In genomic region chr14:120849159-120849558, GRCm38 (mm10) we compare ENCODE assay signal across 19 mouse cellular contexts.
DNase-seq lines count a peak whose midpoint lies in the region; ATAC-seq and TF ChIP-seq lines count a peak whose summit lies in the region.
"Had no signal": no experiment of that assay in that cellular context is flagged by ENCODE, and none has a peak within 500 bp of the region (broad histone marks: within the 10 kb centered on the region; RNA-seq: fewer than 3 reads in every experiment).

No protein-coding gene starts in this region.

- no peak for ATAC-seq in heart, embryonic 14.5 days (ENCODE audit: insufficient number of reproducible peaks, insufficient read depth, low FRiP score, low read depth)
- no peak for ATAC-seq in heart, embryonic 12.5 days (ENCODE audit: insufficient number of reproducible peaks, low FRiP score)

- intact Hi-C loops in left cerebral cortex, adult 2 months (cut with DNase I): loop anchor here (5.0 kb wide), 2 partner anchors 43 to 63 kb away; partner anchors contain the start of gene Ipo5
- intact Hi-C loops in left cerebral cortex, postnatal 36 days (cut with DNase I): no loop called here

- H3K27me3 ChIP-seq in heart, embryonic 14.5 days (ENCODE audit: control insufficient read depth, insufficient read depth, low read length): no peaks in the 10 kb centered on the region
- no peaks in the 10 kb centered on the region for H3K27me3 ChIP-seq in heart, embryonic 12.5 days (replicated peaks)
- no peaks in the 10 kb centered on the region for H3K27me3 ChIP-seq in limb, embryonic 10.5 days (ENCODE audit: low read depth, poor library complexity, severe bottlenecking)
- H3K27me3 ChIP-seq: embryonic facial prominence, embryonic 13.5 days had no signal

- 0 out of 2 replicates have a peak overlapping the region, but pooled peaks have one; percentile 8 for H3K9ac ChIP-seq in heart, embryonic 14.5 days (ENCODE audit: low read length)
- no peak overlapping the region for H3K9ac ChIP-seq in heart, embryonic 12.5 days
- H3K9ac ChIP-seq: embryonic facial prominence, embryonic 13.5 days had no signal

- 84% methylated on average over 10 of the region's 10 CpGs for WGBS in heart, embryonic 14.5 days
- WGBS in heart, embryonic 12.5 days: 73% methylated on average over 10 of the region's 10 CpGs
- 83% methylated on average over 10 of the region's 10 CpGs for WGBS in limb, embryonic 10.5 days

- H3K9me3 ChIP-seq in heart, embryonic 14.5 days (ENCODE audit: control insufficient read depth, low read length): no peaks in the 10 kb centered on the region
- no peaks in the 10 kb centered on the region for H3K9me3 ChIP-seq in heart, embryonic 12.5 days (replicated peaks)
- H3K9me3 ChIP-seq in limb, embryonic 10.5 days (replicated peaks): no peaks in the 10 kb centered on the region
- H3K9me3 ChIP-seq: embryonic facial prominence, embryonic 13.5 days had no signal

- no peak for TF ChIP-seq CTCF in left cerebral cortex, adult 2 months (IDR thresholded peaks at IDR 0.05)

- peaks cover 17 to 18% of the 10 kb centered on the region in 2 experiments for H3K4me1 ChIP-seq in heart, embryonic 14.5 days (ENCODE audit: control insufficient read depth in 2 of 2, insufficient read depth in 2 of 2, low read length in 2 of 2)
- peaks cover 33% of the 10 kb centered on the region for H3K4me1 ChIP-seq in heart, embryonic 12.5 days (replicated peaks)
- peaks cover 15% of the 10 kb centered on the region for H3K4me1 ChIP-seq in limb, embryonic 10.5 days
- H3K4me1 ChIP-seq: embryonic facial prominence, embryonic 13.5 days had no signal

- no peak overlapping the region for H3K27ac ChIP-seq in heart, embryonic 14.5 days (replicated peaks in 1 of 2; ENCODE audit: control insufficient read depth in 1 of 2, insufficient read depth in 1 of 2, low read depth in 2 of 2, low read length in 2 of 2)
- no peak overlapping the region for H3K27ac ChIP-seq in heart, embryonic 12.5 days (ENCODE audit: poor library complexity, severe bottlenecking)
- peak overlapping the region; percentile 48 for H3K27ac ChIP-seq in left cerebral cortex, adult 2 months
- H3K27ac ChIP-seq in limb, embryonic 10.5 days: peak overlapping the region; percentile 64; the same call in 1 of the 2 replicates
- H3K27ac ChIP-seq: embryonic facial prominence, embryonic 13.5 days had no signal

- H3K36me3 ChIP-seq in heart, embryonic 14.5 days (ENCODE audit: control insufficient read depth, insufficient read depth, low read length): no peaks in the 10 kb centered on the region
- no peaks in the 10 kb centered on the region for H3K36me3 ChIP-seq in heart, embryonic 12.5 days
- H3K36me3 ChIP-seq in limb, embryonic 10.5 days: no peaks in the 10 kb centered on the region
- H3K36me3 ChIP-seq: embryonic facial prominence, embryonic 13.5 days had no signal

- H3K4me2 ChIP-seq in heart, embryonic 14.5 days (ENCODE audit: low read length): no peak overlapping the region
- H3K4me2 ChIP-seq in heart, embryonic 12.5 days: no peak overlapping the region
- H3K4me2 ChIP-seq: embryonic facial prominence, embryonic 13.5 days had no signal

- DNase-seq in left cerebral cortex, adult 2 months (ENCODE audit: extremely low spot score in 1 of 2, low spot score in 2 of 2): no peak
- no peak for DNase-seq in left cerebral cortex, postnatal 36 days (ENCODE audit: low spot score in 2 of 2)
- DNase-seq in R1 (ENCODE audit: low read depth, low spot score): peak; percentile 40
- DNase-seq in limb, embryonic 10.5 days (ENCODE audit: low spot score): no peak
- no peak for DNase-seq in layer of hippocampus, adult 9-10 months (ENCODE audit: low spot score)
- DNase-seq: B cell, adult 2 months; cerebellum, adult 11 months; cerebellum, postnatal 36 days; gastrocnemius, postnatal 10 days; heart, adult 18-20 months; heart, postnatal 10 days; kidney, adult 18-20 months; kidney, postnatal 4 days; lung, postnatal 14 days; retina, postnatal 1 day; thymus, postnatal 4 days had no signal

- no peak overlapping the region for H3K4me3 ChIP-seq in heart, embryonic 14.5 days (ENCODE audit: control insufficient read depth in 1 of 2, insufficient read depth in 1 of 2, low read depth in 1 of 2, low read length in 2 of 2)
- no peak overlapping the region for H3K4me3 ChIP-seq in heart, embryonic 12.5 days
- H3K4me3 ChIP-seq in left cerebral cortex, adult 2 months: peak overlapping the region; percentile 21
- no peak overlapping the region for H3K4me3 ChIP-seq in limb, embryonic 10.5 days
- H3K4me3 ChIP-seq: embryonic facial prominence, embryonic 13.5 days had no signal

Comparison
In these comparisons a context has a peak if more than half of its experiments do, and no peak if none do; other contexts are left out.
1. H3K27ac ChIP-seq: peak in left cerebral cortex, adult 2 months (single experiment) and limb, embryonic 10.5 days (single experiment); none in heart, embryonic 14.5 days (0 of 2) and heart, embryonic 12.5 days (single experiment).